Mouse (Mus musculus): ENCODE data around the gene Slit3. TPM values are rescaled to one million over a fixed set of nuclear protein-coding genes. Genes with fewer than 3 reads are reported as not detected.

Slit3 gene
- total RNA-seq, 2 experiments from 2014 or later = 98.5 to 98.8 TPM

- DNase-seq (ENCODE audit: low spot score in 2 of 2) = no peak
Observed at GRCm38 (mm10) chr11:35340752-35341151, 219.7 kb downstream of the Slit3 start.

- no peak for DNase-seq (ENCODE audit: low spot score in 2 of 2)
Observed at GRCm38 (mm10) chr11:35342486-35342885, 221.5 kb downstream of the Slit3 start.

GRCm38 (mm10) chr11:35345696-35346480 is 224.9 kb downstream of the Slit3 start:
- DNase-seq (ENCODE audit: low spot score in 2 of 2) = no peak

- DNase-seq (ENCODE audit: low spot score in 2 of 2) = no peak
Observed at GRCm38 (mm10) chr11:35348099-35348498, 227.1 kb downstream of the Slit3 start.

GRCm38 (mm10) chr11:35350968-35351367 is 229.9 kb downstream of the Slit3 start:
- DNase-seq (ENCODE audit: low spot score in 2 of 2) = no peak

GRCm38 (mm10) chr11:35351376-35351775 is 230.4 kb downstream of the Slit3 start:
- DNase-seq (ENCODE audit: low spot score in 2 of 2) = no peak

- DNase-seq (ENCODE audit: low spot score in 2 of 2) = no peak
Observed at GRCm38 (mm10) chr11:35355811-35356210, 234.8 kb downstream of the Slit3 start.

- DNase-seq (ENCODE audit: low spot score in 2 of 2) = no peak
Observed at GRCm38 (mm10) chr11:35361071-35361470, 240.0 kb downstream of the Slit3 start.

- no peak for DNase-seq (ENCODE audit: low spot score in 2 of 2)
Observed at GRCm38 (mm10) chr11:35362975-35363374, 242.0 kb downstream of the Slit3 start.

GRCm38 (mm10) chr11:35364469-35364868 is 243.4 kb downstream of the Slit3 start:
- DNase-seq (ENCODE audit: low spot score in 2 of 2) = no peak

GRCm38 (mm10) chr11:35365510-35365931 is 244.5 kb downstream of the Slit3 start:
- no peak for DNase-seq (ENCODE audit: low spot score in 2 of 2)

GRCm38 (mm10) chr11:35366611-35367010 is 245.6 kb downstream of the Slit3 start:
- DNase-seq (ENCODE audit: low spot score in 2 of 2) = no peak

- DNase-seq (ENCODE audit: low spot score in 2 of 2) = no peak
Observed at GRCm38 (mm10) chr11:35367248-35367647, 246.2 kb downstream of the Slit3 start.

- no peak for DNase-seq (ENCODE audit: low spot score in 2 of 2)
Observed at GRCm38 (mm10) chr11:35369964-35370363, 248.9 kb downstream of the Slit3 start.

- no peak for DNase-seq (ENCODE audit: low spot score in 2 of 2)
Observed at GRCm38 (mm10) chr11:35370705-35371104, 249.7 kb downstream of the Slit3 start.

- no peak for DNase-seq (ENCODE audit: low spot score in 2 of 2)
Observed at GRCm38 (mm10) chr11:35372410-35372809, 251.4 kb downstream of the Slit3 start.

GRCm38 (mm10) chr11:35375072-35375471 is 254.0 kb downstream of the Slit3 start:
- peak; percentile 34 to 47 for DNase-seq (ENCODE audit: low spot score in 2 of 2)

- no peak for DNase-seq (ENCODE audit: low spot score in 2 of 2)
Observed at GRCm38 (mm10) chr11:35378802-35379201, 257.8 kb downstream of the Slit3 start.

GRCm38 (mm10) chr11:35379407-35379806 is 258.4 kb downstream of the Slit3 start:
- no peak for DNase-seq (ENCODE audit: low spot score in 2 of 2)

- no peak for DNase-seq (ENCODE audit: low spot score in 2 of 2)
Observed at GRCm38 (mm10) chr11:35380766-35381165, 259.7 kb downstream of the Slit3 start.

GRCm38 (mm10) chr11:35385444-35385843 is 264.4 kb downstream of the Slit3 start:
- no peak for DNase-seq (ENCODE audit: low spot score in 2 of 2)

- DNase-seq (ENCODE audit: low spot score in 2 of 2) = no peak
Observed at GRCm38 (mm10) chr11:35387826-35388225, 266.8 kb downstream of the Slit3 start.

- DNase-seq (ENCODE audit: low spot score in 2 of 2) = no peak
Observed at GRCm38 (mm10) chr11:35388471-35388870, 267.4 kb downstream of the Slit3 start.
